Mouse (Mus musculus) heart, adult 2 months (tissue): ENCODE measurements around the gene Zfp128. TPM values are rescaled to one million over a fixed set of nuclear protein-coding genes. Genes with fewer than 3 reads are reported as not detected.

Source experiments
- DNase-seq, 2 experiments: peaks; one replicate each; pipeline ENCODE4 v3.0.0; 2021
- H3K27ac ChIP-seq: fragments of 200-600 bp; 2 replicates; pipeline ENCODE4 v1.8.1; 2022
- H3K27me3 ChIP-seq: fragments of 200-500 bp; 2 replicates; pipeline ENCODE4 v1.6.1; 2012; ENCODE audit warnings: mild to moderate bottlenecking, low read length, inconsistent platforms, mixed read lengths; ENCODE audit not compliant: control insufficient read depth, insufficient read depth
- H3K36me3 ChIP-seq: fragments of 200-500 bp; 2 replicates; pipeline ENCODE4 v1.6.1; 2012; ENCODE audit warnings: low read length, inconsistent platforms; ENCODE audit not compliant: control insufficient read depth, insufficient read depth
- H3K4me1 ChIP-seq: fragments of 200-500 bp; 2 replicates; pipeline ENCODE4 v1.6.1; 2011; ENCODE audit warnings: low read length; ENCODE audit not compliant: control insufficient read depth, insufficient read depth
- H3K4me3 ChIP-seq: fragments of 200-600 bp; 2 replicates; pipeline ENCODE4 v1.8.1; 2022
- H3K79me2 ChIP-seq: fragments of 200-500 bp; replicated peaks from 2 replicates; pipeline ENCODE4 v1.6.1; 2012; ENCODE audit warnings: mild to moderate bottlenecking, inconsistent platforms, low read length, moderate library complexity, mixed read lengths; ENCODE audit not compliant: control insufficient read depth, insufficient read depth
- H3K9ac ChIP-seq: fragments of 200-500 bp; 2 replicates; pipeline ENCODE4 v1.6.1; 2012; ENCODE audit warnings: low read depth, mild to moderate bottlenecking, control low read depth, inconsistent platforms, low read length, mixed read lengths
- CTCF ChIP-seq: fragments of 200-600 bp; IDR thresholded peaks from 2 replicates; pipeline ENCODE4 v1.8.1; 2022; ENCODE audit warnings: antibody characterized with exemption, mild to moderate bottlenecking, moderate library complexity
- EP300 ChIP-seq: fragments of 200-500 bp; IDR thresholded peaks from 2 replicates; pipeline ENCODE4 v1.6.1; 2011; ENCODE audit warnings: low read depth, low read length, control low read depth; ENCODE audit not compliant: insufficient read depth
- POLR2A ChIP-seq: fragments of 200-500 bp; IDR thresholded peaks from 2 replicates; pipeline ENCODE4 v1.6.1; 2011; ENCODE audit warnings: mild to moderate bottlenecking, low read depth, low read length, control low read depth; ENCODE audit not compliant: insufficient read depth
- WGBS: fragments of 180-500 bp; shearing (Covaris S2); methylation state at CpG from one replicate; pipeline ENCODE4 v1.1.7; 2018; 5-methylcytosine and 5-hydroxymethylcytosine counted together
- intact Hi-C: fragments of 180-260 bp; cut with DNase I; formaldehyde crosslinking; loops from one replicate; pipeline ENCODE4 v1.15.1; 2025
- polyA plus RNA-seq: library from polyadenylated mRNA; depleted of rRNA; stranded (reverse); fragments of >200 nt; gene quantifications from 2 replicates; pipeline ENCODE4 v1.2.3, GENCODE M21; 2012
- total RNA-seq, 2 experiments: library from RNA; stranded (reverse); gene quantifications; 2 replicates each; pipeline ENCODE4 v1.2.3; 2021

Zfp128 gene
- total and polyA plus RNA-seq, 3 experiments = 1.3 to 3.5 (median 3.0) TPM

- H3K27me3 ChIP-seq = no peaks in the 10 kb centered on the region
- intact Hi-C loops = loop anchor here (1.0 to 5.0 kb wide), 2 partner anchors 17 to 61 kb away; partner anchors contain the start of gene Zfp128
- peak within 1 kb of the TSS; percentile 82 for H3K9ac ChIP-seq
- no peaks in the 10 kb centered on the region for H3K36me3 ChIP-seq
- peak within 1 kb of the TSS; percentile 92 for H3K4me3 ChIP-seq
- H3K4me1 ChIP-seq = peaks cover 4% of the 10 kb centered on the region
- H3K79me2 ChIP-seq = 0 out of 2 replicates have a peak, but pooled peaks cover 3% of the 10 kb centered on the region
- 4% methylated on average over 36 of the region's 36 CpGs for WGBS
- TF ChIP-seq POLR2A = peak; percentile 81
- TF ChIP-seq EP300 = peak; percentile 77
- peak; percentile 28 for TF ChIP-seq CTCF
- DNase-seq = peak; percentile 91 to 94
- peak within 1 kb of the TSS; percentile 71 for H3K27ac ChIP-seq
These were observed 16.9 kb downstream of the Zfp128 start, which contains the start of gene Zscan22 for GRCm38 (mm10) chr7:12897655-12898410. Gene Zscan22 (plus strand): TSS chr7:12897815.

GRCm38 (mm10) chr7:12901517-12901916 lies 20.5 kb downstream of the Zfp128 start:
- H3K79me2 ChIP-seq = 0 out of 2 replicates have a peak, but pooled peaks cover 3% of the 10 kb centered on the region
- intact Hi-C loops = no loop called here
- peaks cover 4% of the 10 kb centered on the region for H3K4me1 ChIP-seq
- TF ChIP-seq CTCF (no peak), POLR2A (no peak), EP300 (no peak)
- no peaks in the 10 kb centered on the region for H3K36me3 ChIP-seq
- H3K27me3 ChIP-seq = no peaks in the 10 kb centered on the region
- DNase-seq = no peak
- no peak overlapping the region for H3K27ac ChIP-seq
- H3K4me3 ChIP-seq = no peak overlapping the region
- whole genome bisulfite sequencing = 80% methylated on average over 5 of the region's 5 CpGs
- H3K9ac ChIP-seq = no peak overlapping the region

GRCm38 (mm10) chr7:12903623-12904022 lies 22.6 kb downstream of the Zfp128 start:
- Histone ChIP-seq H3K4me3 (no peak overlapping the region), H3K36me3 (no peaks in the 10 kb centered on the region), H3K27ac (no peak overlapping the region), H3K4me1 (no peaks in the 10 kb centered on the region), H3K27me3 (no peaks in the 10 kb centered on the region), H3K9ac (no peak overlapping the region), H3K79me2 (0 out of 2 replicates have a peak, but pooled peaks cover 3% of the 10 kb centered on the region)
- 66% methylated on average over 10 of the region's 10 CpGs for WGBS
- TF ChIP-seq CTCF (no peak), POLR2A (no peak), EP300 (no peak)
- intact Hi-C loops = no loop called here
- DNase-seq = no peak

GRCm38 (mm10) chr7:12905146-12905545 lies 24.2 kb downstream of the Zfp128 start:
- H3K9ac ChIP-seq = no peak overlapping the region
- H3K4me3 ChIP-seq = no peak overlapping the region
- H3K27ac ChIP-seq = no peak overlapping the region
- no peaks in the 10 kb centered on the region for H3K27me3 ChIP-seq
- 50% methylated on average over 1 of the region's 1 CpGs for WGBS
- no peak for DNase-seq
- no peaks in the 10 kb centered on the region for H3K36me3 ChIP-seq
- intact Hi-C loops = no loop called here
- H3K4me1 ChIP-seq = peaks cover 1% of the 10 kb centered on the region; the same call in 1 of the 2 replicates
- 0 out of 2 replicates have a peak, but pooled peaks cover 3% of the 10 kb centered on the region for H3K79me2 ChIP-seq
- TF ChIP-seq EP300 = no peak
- TF ChIP-seq CTCF = no peak
- TF ChIP-seq POLR2A = no peak

GRCm38 (mm10) chr7:12909498-12909962 lies 28.6 kb downstream of the Zfp128 start:
- Histone ChIP-seq H3K9ac (peak overlapping the region; percentile 47), H3K27me3 (no peaks in the 10 kb centered on the region), H3K4me1 (peaks cover 1% of the 10 kb centered on the region; the same call in 1 of the 2 replicates), H3K4me3 (peak overlapping the region; percentile 52), H3K79me2 (no peaks in the 10 kb centered on the region), H3K36me3 (no peaks in the 10 kb centered on the region), H3K27ac (peak overlapping the region; percentile 91)
- no peak for TF ChIP-seq POLR2A
- peak; percentile 88 for TF ChIP-seq CTCF
- intact Hi-C loops = loop anchor here (2.0 kb wide), 2 partner anchors 99 to 137 kb away; no protein-coding TSS in a partner anchor
- 24% methylated on average over 7 of the region's 7 CpGs for WGBS
- DNase-seq = peak; percentile 75 to 77

- 3% methylated on average over 19 of the region's 19 CpGs for WGBS
These were observed 29.2 kb downstream of the Zfp128 start for GRCm38 (mm10) chr7:12910181-12910668.

More at GRCm38 (mm10) chr7:12910181-12910668, 29.2 kb downstream of the Zfp128 start:
- Histone ChIP-seq H3K27me3 (no peaks in the 10 kb centered on the region), H3K27ac (peak overlapping the region; percentile 91), H3K79me2 (no peaks in the 10 kb centered on the region), H3K36me3 (no peaks in the 10 kb centered on the region), H3K9ac (peak overlapping the region; percentile 47), H3K4me1 (peaks cover 1% of the 10 kb centered on the region; the same call in 1 of the 2 replicates), H3K4me3 (peak overlapping the region; percentile 52)
- intact Hi-C loops = loop anchor here (2.0 kb wide), 1 partner anchor 83 kb away; no protein-coding TSS in a partner anchor
- peak; percentile 72 to 74 for DNase-seq
- TF ChIP-seq EP300 (0 out of 2 replicates have a peak, but pooled peaks have one; percentile 9), CTCF (no peak), POLR2A (peak; percentile 78)
